Mouse (Mus musculus): Measurements from ENCODE around the gene Ankfn1. TPM values are rescaled to one million over a fixed set of nuclear protein-coding genes. Genes with fewer than 3 reads are reported as not detected.
A peak's percentile ranks its signal among the peaks of the same experiment; 100 is the strongest.

Ankfn1 gene
- polyA plus RNA-seq, 1 experiment from 2014 or later = 2.8 TPM

- Histone ChIP-seq H3K4me3 (no peak overlapping the region), H3K4me1 (0 out of 2 replicates have a peak, but pooled peaks cover 3% of the 10 kb centered on the region)
- WGBS = 92% methylated on average over 10 of the region's 10 CpGs
Measured at GRCm38 (mm10) chr11:89733973-89734693, 43.3 kb downstream of the Ankfn1 start.

GRCm38 (mm10) chr11:89733526-89733925 lies 43.9 kb downstream of the Ankfn1 start:
- H3K4me3 ChIP-seq = no peak overlapping the region
- 87% methylated on average over 7 of the region's 7 CpGs for WGBS
- H3K4me1 ChIP-seq = 0 out of 2 replicates have a peak, but pooled peaks cover 3% of the 10 kb centered on the region

More at GRCm38 (mm10) chr11:89733973-89734693, 43.3 kb downstream of the Ankfn1 start:
- Histone ChIP-seq H3K9me3 (no peaks in the 10 kb centered on the region), H3K27me3 (ENCODE audit: poor library complexity, severe bottlenecking) (no peaks in the 10 kb centered on the region), H3K36me3 (replicated peaks) (no peaks in the 10 kb centered on the region), H3K27ac (no peak overlapping the region)
- DNase-seq (ENCODE audit: extremely low spot score, low spot score) = no peak

GRCm38 (mm10) chr11:89720847-89721246 lies 56.6 kb downstream of the Ankfn1 start:
- no peaks in the 10 kb centered on the region for H3K9me3 ChIP-seq
- whole genome bisulfite sequencing = 19% methylated on average over 5 of the region's 5 CpGs
- H3K4me3 ChIP-seq = no peak overlapping the region
- peaks cover 8% of the 10 kb centered on the region; the same call in 1 of the 2 replicates for H3K4me1 ChIP-seq
- H3K36me3 ChIP-seq (replicated peaks) = no peaks in the 10 kb centered on the region
- no peak overlapping the region for H3K27ac ChIP-seq
- DNase-seq (ENCODE audit: extremely low spot score, low spot score) = peak; percentile 79
- H3K27me3 ChIP-seq (ENCODE audit: poor library complexity, severe bottlenecking) = no peaks in the 10 kb centered on the region

More at GRCm38 (mm10) chr11:89733526-89733925, 43.9 kb downstream of the Ankfn1 start:
- Histone ChIP-seq H3K27me3 (ENCODE audit: poor library complexity, severe bottlenecking) (no peaks in the 10 kb centered on the region), H3K36me3 (replicated peaks) (no peaks in the 10 kb centered on the region), H3K9me3 (no peaks in the 10 kb centered on the region), H3K27ac (no peak overlapping the region)
- DNase-seq (ENCODE audit: extremely low spot score, low spot score) = no peak

GRCm38 (mm10) chr11:89718491-89718982 lies 58.9 kb downstream of the Ankfn1 start:
- H3K9me3 ChIP-seq = 0 out of 2 replicates have a peak, but pooled peaks cover 3% of the 10 kb centered on the region
- no peak overlapping the region for H3K27ac ChIP-seq
- H3K36me3 ChIP-seq (replicated peaks) = no peaks in the 10 kb centered on the region
- H3K4me1 ChIP-seq = peaks cover 8% of the 10 kb centered on the region; the same call in 1 of the 2 replicates
- 86% methylated on average over 14 of the region's 14 CpGs for WGBS
- no peaks in the 10 kb centered on the region for H3K27me3 ChIP-seq (ENCODE audit: poor library complexity, severe bottlenecking)
- no peak overlapping the region for H3K4me3 ChIP-seq
- DNase-seq (ENCODE audit: extremely low spot score, low spot score) = no peak

- Histone ChIP-seq H3K4me3 (no peak overlapping the region), H3K27me3 (ENCODE audit: poor library complexity, severe bottlenecking) (no peaks in the 10 kb centered on the region), H3K4me1 (peaks cover 8% of the 10 kb centered on the region; the same call in 1 of the 2 replicates), H3K27ac (no peak overlapping the region), H3K9me3 (0 out of 2 replicates have a peak, but pooled peaks cover 3% of the 10 kb centered on the region), H3K36me3 (replicated peaks) (no peaks in the 10 kb centered on the region)
- WGBS = 90% methylated on average over 7 of the region's 7 CpGs
- no peak for DNase-seq (ENCODE audit: extremely low spot score, low spot score)
Measured at GRCm38 (mm10) chr11:89716351-89716750, 61.1 kb downstream of the Ankfn1 start.

- Histone ChIP-seq H3K27me3 (ENCODE audit: poor library complexity, severe bottlenecking) (no peaks in the 10 kb centered on the region), H3K36me3 (replicated peaks) (no peaks in the 10 kb centered on the region), H3K27ac (no peak overlapping the region), H3K9me3 (no peaks in the 10 kb centered on the region), H3K4me3 (no peak overlapping the region), H3K4me1 (no peaks in the 10 kb centered on the region)
- no peak for DNase-seq (ENCODE audit: extremely low spot score, low spot score)
- WGBS = 91% methylated on average over 7 of the region's 7 CpGs
Measured at GRCm38 (mm10) chr11:89708526-89708925, 68.9 kb downstream of the Ankfn1 start.

GRCm38 (mm10) chr11:89696431-89697403 lies 80.7 kb downstream of the Ankfn1 start:
- Histone ChIP-seq H3K4me3 (peak overlapping the region; percentile 42), H3K36me3 (replicated peaks) (no peaks in the 10 kb centered on the region), H3K4me1 (peaks cover 23% of the 10 kb centered on the region), H3K27me3 (ENCODE audit: poor library complexity, severe bottlenecking) (peaks cover 25% of the 10 kb centered on the region), H3K9me3 (no peaks in the 10 kb centered on the region), H3K27ac (peak overlapping the region; percentile 68)
- 34% methylated on average over 18 of the region's 18 CpGs for WGBS
- peak; percentile 68 for DNase-seq (ENCODE audit: extremely low spot score, low spot score)

GRCm38 (mm10) chr11:89693686-89694085 lies 83.8 kb downstream of the Ankfn1 start:
- WGBS = 91% methylated on average over 4 of the region's 4 CpGs
- no peaks in the 10 kb centered on the region for H3K9me3 ChIP-seq

GRCm38 (mm10) chr11:89676922-89677321 lies 100.5 kb downstream of the Ankfn1 start:
- WGBS = 75% methylated on average over 2 of the region's 2 CpGs
- Histone ChIP-seq H3K4me1 (peaks cover 28% of the 10 kb centered on the region), H3K36me3 (replicated peaks) (no peaks in the 10 kb centered on the region), H3K9me3 (no peaks in the 10 kb centered on the region), H3K27me3 (ENCODE audit: poor library complexity, severe bottlenecking) (no peaks in the 10 kb centered on the region), H3K4me3 (no peak overlapping the region), H3K27ac (no peak overlapping the region)
- no peak for DNase-seq (ENCODE audit: extremely low spot score, low spot score)

More at GRCm38 (mm10) chr11:89693686-89694085, 83.8 kb downstream of the Ankfn1 start:
- H3K27ac ChIP-seq = no peak overlapping the region
- no peaks in the 10 kb centered on the region for H3K36me3 ChIP-seq (replicated peaks)
- peaks cover 24% of the 10 kb centered on the region for H3K27me3 ChIP-seq (ENCODE audit: poor library complexity, severe bottlenecking)
- H3K4me1 ChIP-seq = peaks cover 23% of the 10 kb centered on the region
- DNase-seq (ENCODE audit: extremely low spot score, low spot score) = no peak
- H3K4me3 ChIP-seq = no peak overlapping the region

- H3K4me1 ChIP-seq = peaks cover 28% of the 10 kb centered on the region
- H3K27ac ChIP-seq = no peak overlapping the region
- H3K4me3 ChIP-seq = no peak overlapping the region
- no peaks in the 10 kb centered on the region for H3K9me3 ChIP-seq
- no peaks in the 10 kb centered on the region for H3K36me3 ChIP-seq (replicated peaks)
- WGBS = 14% methylated on average over 1 of the region's 1 CpGs
- no peaks in the 10 kb centered on the region for H3K27me3 ChIP-seq (ENCODE audit: poor library complexity, severe bottlenecking)
- no peak for DNase-seq (ENCODE audit: extremely low spot score, low spot score)
Measured at GRCm38 (mm10) chr11:89673916-89674507, 103.4 kb downstream of the Ankfn1 start.

GRCm38 (mm10) chr11:89672510-89673085 lies 104.9 kb downstream of the Ankfn1 start:
- H3K4me1 ChIP-seq = peaks cover 28% of the 10 kb centered on the region
- no peaks in the 10 kb centered on the region for H3K27me3 ChIP-seq (ENCODE audit: poor library complexity, severe bottlenecking)
- no peak for DNase-seq (ENCODE audit: extremely low spot score, low spot score)
- no peak overlapping the region for H3K27ac ChIP-seq
- no peak overlapping the region for H3K4me3 ChIP-seq
- H3K36me3 ChIP-seq (replicated peaks) = no peaks in the 10 kb centered on the region
- 67% methylated on average over 3 of the region's 3 CpGs for WGBS
- H3K9me3 ChIP-seq = no peaks in the 10 kb centered on the region

Measured in forebrain, embryonic 10.5 days (tissue).